Mouse (Mus musculus): Measurements from ENCODE around the gene Irgm2. TPM values are rescaled to one million over a fixed set of nuclear protein-coding genes. Genes with fewer than 3 reads are reported as not detected.
"Not testable (repeated sequence)": the region's sequence is repeated elsewhere in the genome, so short reads cannot be mapped to it uniquely, and the experiment has no call there.

The Irgm2 gene
- polyA plus RNA-seq, 1 experiment from 2014 or later, result 6.8 TPM

DNA sequence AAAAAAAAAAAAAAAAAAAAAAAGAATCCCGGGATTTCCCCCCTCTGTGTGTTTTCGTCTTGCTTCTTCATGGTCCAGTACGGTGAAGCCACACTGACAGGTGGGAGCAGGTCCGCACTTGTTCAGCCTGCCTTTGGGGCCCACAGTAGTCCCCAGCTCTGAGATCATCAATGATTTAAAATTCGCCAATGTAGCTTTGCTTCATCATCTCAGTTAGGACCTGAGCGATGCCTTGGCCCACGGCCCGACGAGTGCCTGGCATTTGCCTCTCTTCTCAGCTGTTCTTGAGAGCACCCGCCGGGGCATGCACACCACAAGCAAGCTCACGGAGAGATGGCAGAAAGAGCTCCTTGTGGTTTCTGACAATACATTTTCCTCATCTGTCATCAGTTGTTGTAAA, 1.6 kb downstream of the Irgm2 start:
- no peaks in the 10 kb centered on the region for H3K36me3 ChIP-seq (ENCODE audit: control insufficient read depth, insufficient read depth)
- no peak overlapping the region for H3K27ac ChIP-seq (ENCODE audit: low read length)
- H3K4me2 ChIP-seq (ENCODE audit: low read depth, low read length), result no peak overlapping the region
- no peaks in the 10 kb centered on the region for H3K9me3 ChIP-seq (replicated peaks; ENCODE audit: control insufficient read depth, low read length)
- H3K27me3 ChIP-seq (ENCODE audit: control insufficient read depth, insufficient read depth, low read depth, low read length), result no peaks in the 10 kb centered on the region
- H3K9ac ChIP-seq (ENCODE audit: low read depth, low read length), result no peak overlapping the region
- ATAC-seq (ENCODE audit: low read depth), result no peak
- no peak overlapping the region for H3K4me3 ChIP-seq (ENCODE audit: low read depth, low read length)
- 82% methylated on average over 12 of the region's 12 CpGs for WGBS (ENCODE audit: insufficient replicate concordance)
- H3K4me1 ChIP-seq (ENCODE audit: control insufficient read depth, low read depth, low read length), result peaks cover 8% of the 10 kb centered on the region; the same call in 1 of the 2 replicates

DNA sequence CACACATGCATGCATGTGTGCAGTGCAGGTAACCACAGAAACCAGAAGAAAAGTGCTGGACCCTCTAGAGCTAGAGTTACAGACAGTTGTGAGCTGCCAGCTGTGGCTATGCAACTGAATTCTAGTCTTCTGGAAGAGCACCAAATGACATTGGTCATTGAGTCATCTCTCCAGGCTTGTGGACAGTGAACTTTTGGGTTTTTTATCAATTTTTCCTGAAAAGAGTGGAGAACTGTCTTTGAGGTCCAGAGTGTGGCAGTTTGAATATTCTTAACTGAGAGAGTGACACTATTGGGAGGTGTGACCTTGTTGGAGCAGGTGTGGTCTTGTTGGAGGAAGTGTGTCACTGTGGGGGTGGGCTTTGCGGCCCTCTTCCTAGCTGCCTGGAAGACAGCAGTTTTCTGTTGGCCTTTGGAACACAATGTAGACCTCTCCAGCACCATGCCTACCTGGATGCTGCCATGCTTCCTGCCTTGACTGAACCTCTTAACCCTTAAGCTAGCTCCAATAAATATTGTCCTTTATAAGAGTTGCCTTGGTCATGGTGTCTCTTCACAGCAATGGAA, 11.0 kb downstream of the Irgm2 start:
- Histone ChIP-seq H3K27ac (ENCODE audit: low read length) (no peak overlapping the region), H3K36me3 (ENCODE audit: control insufficient read depth, insufficient read depth) (no peaks in the 10 kb centered on the region), H3K4me1 (ENCODE audit: control insufficient read depth, low read depth, low read length) (peaks cover 23% of the 10 kb centered on the region), H3K9me3 (replicated peaks; ENCODE audit: control insufficient read depth, low read length) (no peaks in the 10 kb centered on the region), H3K4me3 (ENCODE audit: low read depth, low read length) (no peak overlapping the region), H3K9ac (ENCODE audit: low read depth, low read length) (no peak overlapping the region), H3K27me3 (ENCODE audit: control insufficient read depth, insufficient read depth, low read depth, low read length) (no peaks in the 10 kb centered on the region), H3K4me2 (ENCODE audit: low read depth, low read length) (no peak overlapping the region)
- 57% methylated on average over 1 of the region's 1 CpGs for WGBS (ENCODE audit: insufficient replicate concordance)
- ATAC-seq (ENCODE audit: low read depth), result no peak

GRCm38 (mm10) chr11:58211062-58211681, 11.8 kb downstream of the Irgm2 start:
- ATAC-seq (ENCODE audit: low read depth), result no peak
- H3K27ac ChIP-seq (ENCODE audit: low read length), result peak overlapping the region; percentile 48; the same call in 1 of the 2 replicates
- peak overlapping the region; percentile 18; the same call in 1 of the 2 replicates for H3K9ac ChIP-seq (ENCODE audit: low read depth, low read length)

GRCm38 (mm10) chr11:58211682-58212067, 12.3 kb downstream of the Irgm2 start:
- peaks cover 23% of the 10 kb centered on the region for H3K4me1 ChIP-seq (ENCODE audit: control insufficient read depth, low read depth, low read length)
- H3K9me3 ChIP-seq (replicated peaks; ENCODE audit: control insufficient read depth, low read length), result no peaks in the 10 kb centered on the region
- WGBS (ENCODE audit: insufficient replicate concordance), result 33% methylated on average over 2 of the region's 2 CpGs
- no peak overlapping the region for H3K4me2 ChIP-seq (ENCODE audit: low read depth, low read length)
- ATAC-seq (ENCODE audit: low read depth), result no peak
- H3K9ac ChIP-seq (ENCODE audit: low read depth, low read length), result peak overlapping the region; percentile 18; the same call in 1 of the 2 replicates
- no peak overlapping the region for H3K4me3 ChIP-seq (ENCODE audit: low read depth, low read length)
- H3K27ac ChIP-seq (ENCODE audit: low read length), result peak overlapping the region; percentile 48; the same call in 1 of the 2 replicates
- no peaks in the 10 kb centered on the region for H3K36me3 ChIP-seq (ENCODE audit: control insufficient read depth, insufficient read depth)
- H3K27me3 ChIP-seq (ENCODE audit: control insufficient read depth, insufficient read depth, low read depth, low read length), result no peaks in the 10 kb centered on the region

More at GRCm38 (mm10) chr11:58211062-58211681, 11.8 kb downstream of the Irgm2 start:
- WGBS (ENCODE audit: insufficient replicate concordance), result 25% methylated on average over 9 of the region's 9 CpGs
- Histone ChIP-seq H3K27me3 (ENCODE audit: control insufficient read depth, insufficient read depth, low read depth, low read length) (no peaks in the 10 kb centered on the region), H3K4me2 (ENCODE audit: low read depth, low read length) (no peak overlapping the region), H3K9me3 (replicated peaks; ENCODE audit: control insufficient read depth, low read length) (no peaks in the 10 kb centered on the region), H3K36me3 (ENCODE audit: control insufficient read depth, insufficient read depth) (no peaks in the 10 kb centered on the region), H3K4me3 (ENCODE audit: low read depth, low read length) (no peak overlapping the region), H3K4me1 (ENCODE audit: control insufficient read depth, low read depth, low read length) (peaks cover 23% of the 10 kb centered on the region)

DNA sequence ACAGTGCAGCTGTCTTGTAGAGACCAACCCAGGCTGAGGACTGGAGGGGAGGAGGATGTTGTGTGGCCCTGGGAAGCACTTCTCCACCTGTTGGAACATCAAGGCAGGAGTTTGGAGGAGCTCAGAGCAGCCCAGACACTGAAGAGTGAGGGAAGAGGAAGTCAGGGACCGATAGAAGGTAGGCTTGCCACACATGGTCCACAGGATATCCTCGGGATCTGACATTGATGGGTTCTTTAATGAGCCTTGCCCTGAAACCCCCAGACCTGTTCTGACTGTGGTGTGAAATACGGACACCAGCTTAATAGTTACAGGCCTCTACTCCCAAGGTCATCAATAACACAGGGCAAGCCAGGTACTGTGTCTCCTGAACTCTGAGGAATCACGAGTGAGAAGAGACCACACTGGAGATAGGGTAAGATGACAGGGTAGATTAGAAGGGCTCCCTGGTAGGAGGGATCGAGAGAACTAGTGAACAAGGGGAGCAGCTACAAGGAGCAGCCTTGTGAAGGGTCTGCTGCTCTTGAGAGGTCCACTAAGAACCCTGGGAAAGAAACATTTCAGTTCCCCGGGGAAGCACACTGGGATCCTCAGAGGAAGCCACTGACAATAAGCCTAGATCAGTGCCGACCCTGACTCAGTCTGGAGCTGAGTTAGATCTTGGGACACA, 14.4 kb downstream of the Irgm2 start:
- Histone ChIP-seq H3K27ac (ENCODE audit: low read length) (peak overlapping the region; percentile 87), H3K36me3 (ENCODE audit: control insufficient read depth, insufficient read depth) (no peaks in the 10 kb centered on the region), H3K9me3 (replicated peaks; ENCODE audit: control insufficient read depth, low read length) (no peaks in the 10 kb centered on the region), H3K4me3 (ENCODE audit: low read depth, low read length) (peak overlapping the region; percentile 76), H3K4me1 (ENCODE audit: control insufficient read depth, low read depth, low read length) (peaks cover 24% of the 10 kb centered on the region), H3K27me3 (ENCODE audit: control insufficient read depth, insufficient read depth, low read depth, low read length) (no peaks in the 10 kb centered on the region), H3K4me2 (ENCODE audit: low read depth, low read length) (peak overlapping the region; percentile 67), H3K9ac (ENCODE audit: low read depth, low read length) (peak overlapping the region; percentile 79)
- ATAC-seq (ENCODE audit: low read depth), result no peak
- WGBS (ENCODE audit: insufficient replicate concordance), result 36% methylated on average over 7 of the region's 7 CpGs

DNA sequence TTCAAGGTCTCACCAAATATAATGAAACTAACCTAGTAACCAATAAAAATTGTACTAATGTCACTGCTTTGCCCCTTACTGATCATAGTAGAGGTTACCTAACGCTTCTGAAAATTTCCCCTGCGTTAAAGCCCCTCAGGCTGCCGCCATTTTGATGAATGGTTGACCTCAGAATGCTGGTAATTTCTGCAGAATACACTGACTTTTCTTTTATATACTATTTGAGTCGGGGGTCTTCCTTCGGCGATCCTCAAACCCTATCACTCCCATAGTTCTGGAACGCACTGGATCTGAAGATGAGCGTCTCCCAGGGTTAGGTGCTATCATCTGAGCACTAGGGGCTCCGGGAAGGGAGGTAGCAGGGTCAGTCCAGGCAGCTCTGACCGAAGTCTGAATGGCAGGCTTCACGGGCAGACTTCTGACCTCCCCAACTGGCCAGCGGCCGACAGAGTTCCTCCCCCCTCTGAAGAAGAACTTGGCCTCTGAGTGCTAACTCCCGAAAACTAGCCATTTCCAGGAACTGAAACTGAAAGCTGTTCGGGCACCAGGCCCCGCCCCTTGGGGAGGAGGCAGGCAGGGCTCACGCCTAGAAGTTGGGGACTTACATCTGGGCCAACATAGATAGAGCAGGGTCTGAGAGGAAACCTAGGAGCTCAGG, 15.1 kb downstream of the Irgm2 start:
- Histone ChIP-seq H3K4me3 (ENCODE audit: low read depth, low read length) (peak overlapping the region; percentile 76), H3K27ac (ENCODE audit: low read length) (peak overlapping the region; percentile 87), H3K4me2 (ENCODE audit: low read depth, low read length) (peak overlapping the region; percentile 67), H3K36me3 (ENCODE audit: control insufficient read depth, insufficient read depth) (no peaks in the 10 kb centered on the region), H3K9me3 (replicated peaks; ENCODE audit: control insufficient read depth, low read length) (no peaks in the 10 kb centered on the region), H3K27me3 (ENCODE audit: control insufficient read depth, insufficient read depth, low read depth, low read length) (no peaks in the 10 kb centered on the region), H3K4me1 (ENCODE audit: control insufficient read depth, low read depth, low read length) (peaks cover 26% of the 10 kb centered on the region), H3K9ac (ENCODE audit: low read depth, low read length) (peak overlapping the region; percentile 79)
- 16% methylated on average over 17 of the region's 17 CpGs for WGBS (ENCODE audit: insufficient replicate concordance)
- peak; percentile 93 for ATAC-seq (ENCODE audit: low read depth)

- ATAC-seq (ENCODE audit: low read depth); H3K27me3 ChIP-seq (ENCODE audit: control insufficient read depth, insufficient read depth, low read depth, low read length); H3K9me3 ChIP-seq (replicated peaks; ENCODE audit: control insufficient read depth, low read length); H3K36me3 ChIP-seq (ENCODE audit: control insufficient read depth, insufficient read depth): not testable (repeated sequence)
- Histone ChIP-seq H3K4me1 (ENCODE audit: control insufficient read depth, low read depth, low read length) (peaks cover 26% of the 10 kb centered on the region), H3K9ac (ENCODE audit: low read depth, low read length) (peak overlapping the region; percentile 43; the same call in 1 of the 2 replicates), H3K27ac (ENCODE audit: low read length) (peak overlapping the region; percentile 40; the same call in 1 of the 2 replicates), H3K4me3 (ENCODE audit: low read depth, low read length) (peak overlapping the region; percentile 76), H3K4me2 (ENCODE audit: low read depth, low read length) (peak overlapping the region; percentile 67)
- WGBS (ENCODE audit: insufficient replicate concordance), result 4% methylated on average over 2 of the region's 3 CpGs
Measured at GRCm38 (mm10) chr11:58215049-58215430, 15.6 kb downstream of the Irgm2 start.

DNA sequence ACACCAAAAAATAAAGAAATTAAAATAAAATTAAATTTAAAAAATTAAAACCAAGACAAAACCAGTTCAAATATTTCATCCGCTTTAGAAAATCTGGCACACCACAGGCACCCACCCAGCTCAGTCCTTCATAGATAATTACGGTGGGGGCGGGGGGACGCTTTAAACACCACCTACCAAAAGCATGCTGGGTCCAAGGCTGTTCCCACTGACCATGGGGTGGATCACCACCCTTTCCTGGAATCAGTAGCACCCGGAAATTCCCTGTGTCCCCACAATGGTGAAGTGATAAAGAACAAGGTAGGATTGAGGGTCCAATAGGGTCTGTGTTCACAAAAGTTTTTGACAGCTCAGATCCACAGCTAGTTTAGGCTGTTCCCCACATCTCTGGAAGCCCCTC, 16.4 kb downstream of the Irgm2 start:
- H3K4me3 ChIP-seq (ENCODE audit: low read depth, low read length), result peak overlapping the region; percentile 33; the same call in 1 of the 2 replicates

More for the DNA sequence above, 16.4 kb downstream of the Irgm2 start:
- Histone ChIP-seq H3K4me1 (ENCODE audit: control insufficient read depth, low read depth, low read length) (peaks cover 25% of the 10 kb centered on the region), H3K4me2 (ENCODE audit: low read depth, low read length) (peak overlapping the region; percentile 67), H3K9ac (ENCODE audit: low read depth, low read length) (peak overlapping the region; percentile 8; the same call in 1 of the 2 replicates), H3K27ac (ENCODE audit: low read length) (no peak overlapping the region), H3K9me3 (replicated peaks; ENCODE audit: control insufficient read depth, low read length) (no peaks in the 10 kb centered on the region), H3K36me3 (ENCODE audit: control insufficient read depth, insufficient read depth) (no peaks in the 10 kb centered on the region), H3K27me3 (ENCODE audit: control insufficient read depth, insufficient read depth, low read depth, low read length) (no peaks in the 10 kb centered on the region)
- ATAC-seq (ENCODE audit: low read depth), result no peak
- WGBS (ENCODE audit: insufficient replicate concordance), result 63% methylated on average over 5 of the region's 5 CpGs

Measured in liver, embryonic 16.5 days (tissue).